Mouse (Mus musculus): Measurements from ENCODE around the gene Sbk2.
A peak's percentile ranks its signal among the peaks of the same experiment; 100 is the strongest.

Gene Sbk2

GRCm38 (mm10) chr7:4921824-4922482 lies 42.3 kb downstream of the Sbk2 start, which contains the start of gene Nat14:
TSS of gene Nat14 (plus strand) at chr7:4922028.
- DNase-seq (ENCODE audit: low spot score in 2 of 2) = no peak

- no peak for DNase-seq (ENCODE audit: low spot score in 2 of 2)
Observed at GRCm38 (mm10) chr7:4920976-4921823, 43.0 kb downstream of the Sbk2 start.

DNA sequence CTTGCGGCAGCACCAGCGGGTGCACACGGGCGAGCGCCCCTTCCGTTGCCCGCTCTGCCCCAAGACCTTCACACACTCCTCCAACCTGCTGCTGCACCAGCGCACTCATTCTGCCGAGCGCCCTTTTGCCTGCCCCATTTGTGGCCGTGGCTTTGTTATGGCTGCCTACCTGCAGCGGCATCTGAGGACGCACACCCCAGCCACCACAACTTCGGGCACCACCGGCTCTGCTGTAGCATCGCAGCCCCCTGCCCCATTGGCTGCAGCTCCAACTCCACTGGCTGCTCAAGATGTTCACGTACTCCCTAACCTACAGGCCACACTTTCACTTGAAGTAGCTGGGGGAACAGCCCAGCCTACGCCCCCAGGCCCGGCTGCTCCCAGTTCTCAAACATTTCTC lies 43.7 kb downstream of the Sbk2 start:
- no peak for DNase-seq (ENCODE audit: low spot score in 2 of 2)

GRCm38 (mm10) chr7:4919971-4920370 lies 44.2 kb downstream of the Sbk2 start:
- no peak for DNase-seq (ENCODE audit: low spot score in 2 of 2)

GRCm38 (mm10) chr7:4919096-4919495 lies 45.1 kb downstream of the Sbk2 start:
- DNase-seq (ENCODE audit: low spot score in 2 of 2) = no peak

GRCm38 (mm10) chr7:4918681-4919080 lies 45.5 kb downstream of the Sbk2 start:
- no peak for DNase-seq (ENCODE audit: low spot score in 2 of 2)

- DNase-seq (ENCODE audit: low spot score in 2 of 2) = no peak
Observed at GRCm38 (mm10) chr7:4917494-4917893, 46.7 kb downstream of the Sbk2 start.

- peak in 1 of 2 experiments; percentile 22 for DNase-seq (ENCODE audit: low spot score in 2 of 2)
Observed at GRCm38 (mm10) chr7:4915669-4916416, 48.4 kb downstream of the Sbk2 start.

DNA sequence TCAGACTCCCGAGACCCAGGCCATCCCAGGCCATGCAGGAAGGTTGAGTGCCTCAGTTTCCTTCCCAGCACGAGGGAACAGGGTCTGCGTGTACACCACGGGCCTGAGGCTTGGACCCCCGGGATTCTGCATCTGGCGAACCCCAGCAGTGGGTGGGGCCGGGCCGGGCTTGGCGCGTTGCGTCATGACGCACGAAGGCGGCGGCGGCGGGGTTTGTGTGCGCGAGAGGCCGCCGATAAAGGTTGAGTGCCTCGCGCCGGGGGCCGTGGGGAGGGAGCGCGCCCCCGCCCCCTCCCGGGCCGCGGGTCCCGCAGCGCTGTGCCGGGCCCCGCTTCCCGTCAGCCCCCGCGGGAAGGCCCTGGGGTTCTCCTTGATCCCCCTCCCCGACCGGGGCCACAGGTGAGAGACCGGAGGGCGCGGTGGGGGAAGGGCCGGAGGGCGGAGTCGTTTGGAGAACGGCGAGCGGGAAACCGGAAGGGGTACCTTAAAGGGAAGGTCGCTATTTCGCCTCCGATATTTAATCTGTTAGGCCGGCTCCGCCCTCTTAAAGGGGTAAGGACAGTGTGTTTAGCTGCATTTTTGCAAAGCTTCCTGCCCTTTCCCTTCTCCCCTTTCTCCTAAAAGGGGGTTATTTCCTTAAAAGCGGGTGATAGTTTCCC lies 49.1 kb downstream of the Sbk2 start, which contains the start of gene Zfp628:
Zfp628 (plus strand) TSS at position 211 of the 659 bp plus-strand sequence.
- peak; percentile 89 to 93 for DNase-seq (ENCODE audit: low spot score in 2 of 2)

- no peak for DNase-seq (ENCODE audit: low spot score in 2 of 2)
Observed at GRCm38 (mm10) chr7:4912248-4912647, 52.0 kb downstream of the Sbk2 start.

DNA sequence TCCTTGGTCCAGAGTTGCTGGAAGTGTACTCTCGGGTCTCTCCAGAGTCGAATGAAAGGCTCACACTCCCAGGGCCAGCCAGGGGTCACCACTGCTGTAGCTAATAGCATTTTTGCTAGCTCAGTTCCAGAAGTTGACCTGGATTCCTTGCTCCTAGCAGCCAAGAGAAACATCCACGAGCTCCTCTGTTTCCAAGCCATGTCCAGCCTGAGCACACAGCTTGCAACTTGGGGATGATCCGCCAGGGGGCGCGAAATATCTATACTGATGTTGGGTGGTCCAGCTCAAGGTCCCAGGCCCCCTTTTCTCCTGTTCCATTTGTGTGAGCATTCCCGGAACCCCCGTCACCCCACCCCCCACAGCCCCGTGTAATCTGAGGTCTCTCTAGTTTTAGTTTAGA lies 52.6 kb downstream of the Sbk2 start:
- peak in 1 of 2 experiments; percentile 28 for DNase-seq (ENCODE audit: low spot score in 2 of 2)

GRCm38 (mm10) chr7:4906466-4906950 lies 57.7 kb downstream of the Sbk2 start, which contains the start of gene Gm36210:
TSS of gene Gm36210 (minus strand) at chr7:4906516.
- DNase-seq (ENCODE audit: low spot score in 2 of 2) = no peak

GRCm38 (mm10) chr7:4902404-4902803 lies 61.8 kb downstream of the Sbk2 start:
- no peak for DNase-seq (ENCODE audit: low spot score in 2 of 2)

GRCm38 (mm10) chr7:4901171-4901570 lies 63.0 kb downstream of the Sbk2 start:
- no peak for DNase-seq (ENCODE audit: low spot score in 2 of 2)

DNA sequence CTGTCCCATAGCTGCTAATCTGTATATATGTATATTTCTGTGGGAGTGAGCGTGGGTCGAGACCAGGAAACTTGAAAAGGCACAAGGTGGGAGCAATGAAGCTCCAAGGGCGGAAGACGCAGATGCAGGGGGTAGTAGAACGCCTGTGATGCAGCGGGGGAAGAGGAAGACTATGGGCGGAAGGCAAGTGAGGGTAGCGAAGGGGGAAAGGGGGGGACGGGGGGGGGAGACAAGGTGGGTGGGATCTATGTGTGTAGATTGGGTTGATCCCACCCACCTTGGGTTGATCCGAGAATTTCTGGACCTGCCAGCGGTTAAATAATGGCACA lies 63.7 kb downstream of the Sbk2 start:
- DNase-seq (ENCODE audit: low spot score in 2 of 2) = no peak

DNA sequence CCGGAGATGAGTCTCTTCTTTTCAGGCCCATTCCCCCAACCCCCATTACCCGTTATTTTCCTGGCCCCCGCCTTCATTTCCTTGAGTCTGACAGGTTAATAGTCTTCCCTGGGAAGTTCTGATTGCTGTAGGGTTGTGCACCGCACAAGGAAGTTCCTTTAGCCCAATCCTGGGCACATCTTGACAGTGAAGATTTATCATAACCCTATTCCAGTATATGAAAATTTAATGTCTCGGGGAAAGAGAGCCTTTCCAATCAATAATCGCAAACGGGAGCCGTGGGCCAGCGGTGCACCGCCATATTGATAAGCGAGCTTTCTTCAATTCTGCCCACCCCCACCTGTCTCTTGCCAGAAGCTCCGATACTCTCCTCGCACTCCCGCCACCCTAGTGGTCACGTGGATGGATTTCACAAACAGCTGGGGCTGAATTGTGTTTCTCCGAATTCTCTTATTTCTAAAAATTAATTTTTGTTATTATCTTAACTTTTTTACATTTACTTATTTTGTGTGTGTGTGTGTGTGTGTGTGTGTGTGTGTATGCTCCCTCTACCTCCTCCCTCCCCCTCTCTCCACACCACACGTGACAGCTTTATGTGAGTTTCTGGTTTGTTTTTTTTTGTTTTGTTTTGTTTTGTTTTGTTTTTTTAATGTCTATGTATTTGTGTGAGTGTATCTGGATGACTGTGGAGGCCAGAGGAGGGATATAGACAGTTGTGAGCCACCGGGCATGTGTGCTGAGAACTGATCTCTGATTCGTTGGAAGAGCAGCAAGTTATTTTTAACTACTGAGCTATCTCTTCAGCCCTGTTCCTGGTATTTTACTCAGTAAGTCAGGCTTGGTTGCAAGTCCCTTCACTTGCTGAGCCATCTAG lies 64.3 kb downstream of the Sbk2 start:
- DNase-seq (ENCODE audit: low spot score in 2 of 2) = no peak

- DNase-seq (ENCODE audit: low spot score in 2 of 2) = no peak
Observed at GRCm38 (mm10) chr7:4898851-4899648, 65.2 kb downstream of the Sbk2 start.

GRCm38 (mm10) chr7:4895186-4895585 lies 69.0 kb downstream of the Sbk2 start:
- no peak for DNase-seq (ENCODE audit: low spot score in 2 of 2)

All from spleen, postnatal 36 days (tissue).